Mouse (Mus musculus) E14TG2a.4 (cell line): Measurements from ENCODE around the gene Gm20388.

Source experiments
- CTCF ChIP-seq: conservative IDR thresholded peaks from 2 replicates; pipeline ENCODE4 v1.5.1; 2014; ENCODE audit warnings: low read length
- NANOG ChIP-seq: IDR thresholded peaks from 2 replicates; pipeline ENCODE4 v1.6.1; 2014; ENCODE audit warnings: borderline replicate concordance, low read length, mixed read lengths

GRCm38 (mm10) chr8:120215416-120216141 lies 304.9 kb downstream of the Gm20388 start:
- TF ChIP-seq CTCF (no peak), NANOG (no peak)
